Mouse (Mus musculus) megakaryocyte, embryonic 14.5 days (primary cell): ENCODE data around the gene B3gntl1.

Experiments used
- FLI1 ChIP-seq: IDR thresholded peaks from 2 replicates; pipeline ENCODE4 v1.6.1; 2012; ENCODE audit warnings: low read length, inconsistent platforms, mixed read lengths
- GATA1 ChIP-seq: IDR thresholded peaks from 3 replicates; pipeline ENCODE4 v1.6.1; 2012; ENCODE audit warnings: mixed read lengths, low read length, inconsistent platforms, borderline replicate concordance

GRCm38 (mm10) chr11:121672312-121672989 lies 502 bp downstream of the B3gntl1 start:
- TF ChIP-seq GATA1 (no peak), FLI1 (no peak)
